Mouse (Mus musculus): ENCODE measurements around the gene Nsun7.

Nsun7 gene

GRCm38 (mm10) chr5:66328766-66329165 is 69.1 kb downstream of the Nsun7 start:
- no peak for DNase-seq (ENCODE audit: extremely low read depth, insufficient read length, low spot score)

GRCm38 (mm10) chr5:66330806-66331205 is 71.1 kb downstream of the Nsun7 start:
- no peak for DNase-seq (ENCODE audit: extremely low read depth, insufficient read length, low spot score)

- no peak for DNase-seq (ENCODE audit: extremely low read depth, insufficient read length, low spot score)
These were observed 77.6 kb downstream of the Nsun7 start for GRCm38 (mm10) chr5:66337025-66337968.

- DNase-seq (ENCODE audit: extremely low read depth, insufficient read length, low spot score) = no peak
These were observed 78.3 kb downstream of the Nsun7 start for GRCm38 (mm10) chr5:66337969-66338345.

- no peak for DNase-seq (ENCODE audit: extremely low read depth, insufficient read length, low spot score)
These were observed 78.9 kb downstream of the Nsun7 start for GRCm38 (mm10) chr5:66338583-66338982.

GRCm38 (mm10) chr5:66340356-66341102 is 80.8 kb downstream of the Nsun7 start:
- DNase-seq (ENCODE audit: extremely low read depth, insufficient read length, low spot score) = no peak

GRCm38 (mm10) chr5:66341848-66342247 is 82.2 kb downstream of the Nsun7 start:
- no peak for DNase-seq (ENCODE audit: extremely low read depth, insufficient read length, low spot score)

- no peak for DNase-seq (ENCODE audit: extremely low read depth, insufficient read length, low spot score)
These were observed 82.6 kb downstream of the Nsun7 start for GRCm38 (mm10) chr5:66342285-66342684.

GRCm38 (mm10) chr5:66344182-66344581 is 84.5 kb downstream of the Nsun7 start:
- DNase-seq (ENCODE audit: extremely low read depth, insufficient read length, low spot score) = no peak

- DNase-seq (ENCODE audit: extremely low read depth, insufficient read length, low spot score) = no peak
These were observed 85.4 kb downstream of the Nsun7 start for GRCm38 (mm10) chr5:66345140-66345539.

GRCm38 (mm10) chr5:66346756-66347155 is 87.1 kb downstream of the Nsun7 start:
- no peak for DNase-seq (ENCODE audit: extremely low read depth, insufficient read length, low spot score)

Measured in 3134 (cell line).